Mouse (Mus musculus): Measurements from ENCODE around the gene Vmn2r96. TPM values are rescaled to one million over a fixed set of nuclear protein-coding genes. Genes with fewer than 3 reads are reported as not detected.

Gene Vmn2r96
- polyA plus RNA-seq, 1 experiment from 2014 or later, result not detected

Other genes with a start within 250 kb of the Vmn2r96 start
- gene Vmn2r95, start 149.1 kb upstream of the Vmn2r96 start, polyA plus RNA-seq (2014; fragmentation: Nextera tagmentation; extraction: Ambion mirVana), result not detected in 2 replicates